Mouse (Mus musculus) forebrain, postnatal 0 days (tissue): Measurements from ENCODE around the gene Scnm1. TPM values are rescaled to one million over a fixed set of nuclear protein-coding genes. Genes with fewer than 3 reads are reported as not detected.
"Not testable (repeated sequence)": the region's sequence is repeated elsewhere in the genome, so short reads cannot be mapped to it uniquely, and the experiment has no call there.

ENCODE experiments used
- ATAC-seq: fragments of 200-750 bp; cut with Nextera tagmentation; 2 replicates; pipeline ENCODE4 v1.8.0; 2017; ENCODE audit warnings: mild to moderate bottlenecking, moderate library complexity
- DNase-seq: peaks from one replicate; pipeline ENCODE4 v3.0.0-alpha.2; 2015
- H3K27ac ChIP-seq: fragments of 300-500 bp; sonication (generic); 2 replicates; pipeline ENCODE4 v1.5.1; 2014; ENCODE audit warnings: low read depth, mild to moderate bottlenecking, antibody characterized with exemption, low read length, moderate library complexity, mixed read lengths
- H3K27me3 ChIP-seq: fragments of 300-500 bp; sonication (generic); 2 replicates; pipeline ENCODE4 v1.6.1; 2014; ENCODE audit warnings: mild to moderate bottlenecking, low read length, mixed read lengths; ENCODE audit not compliant: insufficient read depth
- H3K36me3 ChIP-seq: fragments of 300-500 bp; sonication (generic); 2 replicates; pipeline ENCODE4 v1.6.1; 2014; ENCODE audit warnings: mild to moderate bottlenecking, moderate library complexity; ENCODE audit not compliant: insufficient read depth
- H3K4me1 ChIP-seq: fragments of 300-500 bp; sonication (generic); 2 replicates; pipeline ENCODE4 v1.6.1; 2014; ENCODE audit warnings: antibody characterized with exemption; ENCODE audit not compliant: insufficient read depth
- H3K4me2 ChIP-seq: fragments of 300-500 bp; sonication (generic); 2 replicates; pipeline ENCODE4 v1.6.1; 2014; ENCODE audit warnings: low read depth, mild to moderate bottlenecking, moderate library complexity
- H3K4me3 ChIP-seq: fragments of 300-500 bp; sonication (generic); 2 replicates; pipeline ENCODE4 v1.5.1; 2014; ENCODE audit warnings: low read depth, low read length, mixed read lengths
- H3K9ac ChIP-seq: fragments of 300-500 bp; sonication (generic); 2 replicates; pipeline ENCODE4 v1.6.1; 2014; ENCODE audit warnings: mild to moderate bottlenecking
- H3K9me3 ChIP-seq: fragments of 300-500 bp; sonication (generic); 2 replicates; pipeline ENCODE4 v1.6.1; 2016; ENCODE audit warnings: low read length
- CTCF ChIP-seq: sonication (generic); IDR thresholded peaks from 2 replicates; pipeline ENCODE4 v1.5.1; 2016; ENCODE audit warnings: antibody characterized with exemption, control low read depth, low read depth
- WGBS: fragments of 180-500 bp; shearing (Covaris S2); extraction: QIAGEN DNeasy Blood & Tissue Kit; methylation state at CpG from one replicate; pipeline ENCODE4 v1.1.7; 2014; 5-methylcytosine and 5-hydroxymethylcytosine counted together
- polyA plus RNA-seq: library from polyadenylated mRNA; unstranded; fragments of >200 nt; fragmentation: Nextera tagmentation; extraction: Ambion mirVana; gene quantifications from 2 replicates; pipeline ENCODE4 v1.2.1, GENCODE M21; 2015
- total RNA-seq: library from RNA; depleted of rRNA; stranded (reverse); fragments of >200 nt; gene quantifications from 2 replicates; pipeline ENCODE4 v1.2.3, GENCODE M21; 2014

The Scnm1 gene
- total and polyA plus RNA-seq, 2 experiments from 2014 or later, result 47.6 to 83.3 TPM

GRCm38 (mm10) chr3:95110911-95111726 is 22.7 kb downstream of the Scnm1 start, which contains the start of gene Vps72:
TSS of gene Vps72 (plus strand) at chr3:95111022.
- Histone ChIP-seq H3K27ac (peak within 1 kb of the TSS; percentile 92), H3K27me3 (no peaks in the 10 kb centered on the region), H3K9ac (peak within 1 kb of the TSS; percentile 84), H3K9me3 (no peaks in the 10 kb centered on the region), H3K4me1 (peaks cover 11% of the 10 kb centered on the region), H3K4me2 (peak within 1 kb of the TSS; percentile 52), H3K4me3 (peak within 1 kb of the TSS; percentile 88), H3K36me3 (0 out of 2 replicates have a peak, but pooled peaks cover 6% of the 10 kb centered on the region)
- ATAC-seq (peak; percentile 79), DNase-seq (peak; percentile 92)
- no peak for TF ChIP-seq CTCF
- WGBS, result under 1% methylated on average over 54 of the region's 54 CpGs

DNA sequence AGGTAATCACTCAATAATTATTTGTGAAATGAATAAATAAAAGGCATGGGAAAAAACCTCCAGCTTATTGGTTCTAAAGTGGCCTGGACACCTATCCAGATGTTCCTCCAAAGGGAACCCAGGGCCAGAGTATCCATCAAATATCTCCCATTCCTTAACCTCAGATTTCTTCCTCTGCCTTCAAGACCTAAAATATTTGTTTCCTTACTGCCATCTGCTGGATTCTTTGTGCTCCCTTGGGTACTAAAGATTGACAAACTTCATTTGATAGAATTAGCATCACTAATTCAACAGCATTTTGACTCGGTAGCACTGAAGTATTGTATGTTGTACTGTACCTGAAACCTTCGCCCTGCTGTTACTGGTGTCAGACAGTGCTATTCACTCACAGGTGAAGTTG is 25.9 kb downstream of the Scnm1 start:
- no peak overlapping the region for H3K4me3 ChIP-seq
- H3K9ac ChIP-seq, result no peak overlapping the region
- H3K27me3 ChIP-seq, result no peaks in the 10 kb centered on the region
- no peaks in the 10 kb centered on the region for H3K36me3 ChIP-seq
- no peak for ATAC-seq
- no peak overlapping the region for H3K4me2 ChIP-seq
- peaks cover 20% of the 10 kb centered on the region for H3K4me1 ChIP-seq
- DNase-seq, result no peak
- H3K9me3 ChIP-seq, result no peaks in the 10 kb centered on the region
- no peak overlapping the region for H3K27ac ChIP-seq
- TF ChIP-seq CTCF, result peak; percentile 33; the same call in 1 of the 2 replicates
- 67% methylated on average over 2 of the region's 2 CpGs for WGBS

GRCm38 (mm10) chr3:95107308-95107707 is 26.5 kb downstream of the Scnm1 start:
- peak overlapping the region; percentile 54; the same call in 1 of the 2 replicates for H3K27ac ChIP-seq
- H3K9ac ChIP-seq, result peak overlapping the region; percentile 51; the same call in 1 of the 2 replicates
- H3K9me3 ChIP-seq, DNase-seq, ATAC-seq, H3K27me3 ChIP-seq, H3K36me3 ChIP-seq: not testable (repeated sequence)
- H3K4me2 ChIP-seq, result peak overlapping the region; percentile 82
- H3K4me3 ChIP-seq, result peak overlapping the region; percentile 98
- H3K4me1 ChIP-seq, result peaks cover 14% of the 10 kb centered on the region

- Histone ChIP-seq H3K36me3 (no peaks in the 10 kb centered on the region), H3K9ac (peak within 1 kb of the TSS; percentile 90), H3K27me3 (no peaks in the 10 kb centered on the region), H3K4me3 (peak within 1 kb of the TSS; percentile 98), H3K9me3 (no peaks in the 10 kb centered on the region), H3K4me1 (peaks cover 9% of the 10 kb centered on the region), H3K27ac (peak within 1 kb of the TSS; percentile 92), H3K4me2 (peak within 1 kb of the TSS; percentile 82)
- ATAC-seq, result peak; percentile 92
- 1% methylated on average over 51 of the region's 51 CpGs for WGBS
- peak; percentile 52 for TF ChIP-seq CTCF
- peak; percentile 98 for DNase-seq
Observed at GRCm38 (mm10) chr3:95106338-95107117, 27.3 kb downstream of the Scnm1 start, which contains the start of gene Pip5k1a. TSS of gene Pip5k1a (minus strand) at chr3:95106930.

- WGBS, result under 1% methylated on average over 16 of the region's 16 CpGs
- H3K9me3 ChIP-seq, result no peaks in the 10 kb centered on the region
- H3K27ac ChIP-seq, result peak overlapping the region; percentile 92
- TF ChIP-seq CTCF, result no peak
- H3K4me1 ChIP-seq, result peaks cover 9% of the 10 kb centered on the region
- H3K27me3 ChIP-seq, result no peaks in the 10 kb centered on the region
- peak overlapping the region; percentile 98 for H3K4me3 ChIP-seq
- H3K36me3 ChIP-seq, result no peaks in the 10 kb centered on the region
- H3K9ac ChIP-seq, result peak overlapping the region; percentile 90
- DNase-seq, result no peak
- peak overlapping the region; percentile 82 for H3K4me2 ChIP-seq
- no peak for ATAC-seq
Observed at GRCm38 (mm10) chr3:95105586-95106337, 28.0 kb downstream of the Scnm1 start.

DNA sequence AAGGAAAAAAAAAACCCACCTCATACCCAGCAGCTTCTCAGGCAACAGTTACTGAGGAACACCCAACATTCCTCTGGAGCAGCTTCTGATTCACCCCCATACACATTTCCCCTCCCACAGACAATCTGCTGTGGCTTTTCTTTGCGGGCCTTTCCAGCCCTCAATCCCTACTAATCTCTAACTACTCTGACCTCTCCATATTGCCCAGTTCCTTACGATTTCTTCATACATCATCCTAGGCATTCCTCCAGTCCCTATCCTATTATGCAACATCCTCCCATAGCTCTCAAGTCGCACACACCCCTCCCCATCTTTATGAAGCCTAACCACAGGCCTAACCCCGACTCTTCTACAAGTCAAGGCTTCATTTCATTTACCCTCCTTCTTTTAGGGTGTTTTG is 28.7 kb downstream of the Scnm1 start:
- Histone ChIP-seq H3K36me3 (no peaks in the 10 kb centered on the region), H3K9me3 (no peaks in the 10 kb centered on the region), H3K27ac (no peak overlapping the region), H3K27me3 (no peaks in the 10 kb centered on the region), H3K4me1 (peaks cover 9% of the 10 kb centered on the region), H3K4me3 (peak overlapping the region; percentile 98), H3K4me2 (peak overlapping the region; percentile 82), H3K9ac (peak overlapping the region; percentile 90; the same call in 1 of the 2 replicates)
- no peak for DNase-seq
- WGBS, result 70% methylated on average over 4 of the region's 4 CpGs
- no peak for ATAC-seq
- no peak for TF ChIP-seq CTCF
